Mouse (Mus musculus) retina, embryonic 14.5 days (tissue): ENCODE data around the gene Srrt.
A peak's percentile ranks its signal among the peaks of the same experiment; 100 is the strongest.
"Not testable (repeated sequence)": the region's sequence is repeated elsewhere in the genome, so short reads cannot be mapped to it uniquely, and the experiment has no call there.

ENCODE experiments used
- DNase-seq: peaks from one replicate; pipeline ENCODE4 v3.0.0-alpha.2; 2015; ENCODE audit warnings: low spot score

Srrt gene

GRCm38 (mm10) chr5:137297126-137297525 lies 10.3 kb downstream of the Srrt start:
- DNase-seq: no peak

DNA sequence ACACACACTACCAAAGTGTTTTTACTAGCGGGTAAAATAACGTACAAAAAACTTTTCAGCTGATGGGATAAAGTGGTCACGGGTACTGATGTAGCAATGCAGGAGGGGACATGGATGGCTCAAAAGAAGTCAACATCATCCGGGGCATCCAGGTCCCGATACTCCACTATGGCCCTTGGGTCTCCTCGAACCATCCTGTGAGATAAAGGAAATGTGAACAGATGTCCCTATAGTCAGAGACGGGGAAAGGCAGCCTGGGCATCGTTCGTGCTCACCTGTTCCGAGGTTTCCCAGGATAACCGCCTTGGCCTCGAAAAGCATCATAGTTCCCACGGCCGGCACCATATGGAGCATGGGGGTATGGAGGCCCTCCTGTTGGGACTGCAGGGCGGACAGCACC lies 11.8 kb downstream of the Srrt start:
- no peak for DNase-seq

DNA sequence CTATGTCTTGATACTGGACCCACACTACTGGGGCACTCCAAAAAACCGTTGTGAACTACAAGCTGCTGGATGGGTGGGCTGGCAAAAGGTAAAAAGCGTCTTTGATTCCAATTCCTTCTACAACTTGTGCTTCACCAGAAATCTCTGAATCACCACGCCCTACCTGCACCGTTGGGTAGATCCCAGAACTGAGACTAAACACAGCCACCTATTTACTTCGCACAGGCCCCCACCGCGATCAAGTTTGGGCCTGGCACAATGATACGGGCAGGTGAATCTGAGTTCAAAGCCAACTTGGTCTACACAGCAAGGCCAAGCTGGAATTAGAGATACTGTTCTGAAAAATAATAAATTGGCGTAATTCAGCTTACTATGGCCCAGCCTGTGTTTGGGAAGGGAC lies 12.2 kb downstream of the Srrt start:
- DNase-seq: no peak

- no peak for DNase-seq
Measured at GRCm38 (mm10) chr5:137294744-137295093, 12.8 kb downstream of the Srrt start.

DNA sequence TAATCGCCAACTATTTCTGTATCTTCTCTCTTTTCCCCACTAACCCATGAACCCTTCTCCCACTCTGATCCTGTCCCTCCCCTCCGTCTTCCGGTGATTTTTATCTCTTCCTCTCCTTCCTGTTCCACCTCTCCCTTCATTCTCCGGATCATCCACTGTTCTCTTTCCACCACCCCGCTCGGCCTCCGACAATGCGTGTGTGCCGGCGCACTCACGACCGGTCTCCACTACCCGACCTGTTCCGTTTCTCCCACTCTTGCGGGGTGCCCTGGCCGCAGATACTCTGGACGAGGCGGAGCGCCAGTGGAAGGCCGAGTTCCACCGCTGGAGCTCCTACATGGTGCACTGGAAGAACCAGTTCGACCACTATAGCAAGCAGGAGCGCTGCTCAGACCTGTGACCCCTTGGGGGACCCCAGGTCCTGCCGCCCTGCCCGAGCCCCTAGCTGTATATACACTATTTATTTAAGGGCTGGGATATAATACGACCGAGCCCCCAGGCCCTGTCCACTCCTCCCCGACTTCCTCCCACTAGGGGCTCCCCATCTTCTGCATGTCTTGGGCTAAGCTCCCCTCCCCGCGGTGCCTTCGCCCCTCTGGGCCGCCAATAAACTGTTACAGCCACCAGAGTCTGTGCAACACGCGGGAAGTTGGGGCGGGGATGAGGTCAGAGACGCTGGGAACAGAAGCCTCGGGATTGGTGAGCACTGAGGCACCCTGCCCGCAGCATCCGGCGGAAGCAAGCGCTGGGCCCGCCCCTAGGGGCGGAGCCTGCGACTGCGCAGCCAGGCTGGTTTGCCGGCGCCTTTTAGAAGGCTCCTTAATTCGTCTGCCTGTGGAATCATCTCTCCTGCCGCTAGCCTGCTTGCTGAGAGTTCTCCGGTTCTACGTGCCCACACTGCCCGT lies 13.4 kb downstream of the Srrt start, which contains the start of gene Ufsp1:
TSS of gene Ufsp1 (plus strand) at position 791 of the 905 bp plus-strand sequence.
- peak; percentile 97 for DNase-seq

DNA sequence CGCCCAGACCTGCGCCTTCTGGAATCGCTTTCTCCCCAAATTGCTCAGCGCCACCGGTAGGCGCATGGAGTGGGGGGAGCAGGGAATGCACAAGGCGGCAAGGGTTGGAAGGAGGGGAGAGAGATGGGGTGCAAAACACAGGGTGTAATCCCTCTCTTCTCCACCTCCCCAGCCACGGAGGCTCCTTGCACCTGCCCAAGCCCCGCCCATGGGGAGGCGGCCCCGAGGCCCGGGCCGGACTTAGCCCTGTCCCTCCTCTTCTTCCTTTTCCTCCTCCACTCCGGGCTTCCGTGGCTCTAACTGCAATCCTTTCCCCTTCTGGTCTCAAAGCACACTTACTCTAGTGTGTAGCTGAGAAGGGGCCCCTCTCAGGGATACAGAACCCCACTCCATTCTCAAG lies 14.2 kb downstream of the Srrt start:
- peak; percentile 54 for DNase-seq

GRCm38 (mm10) chr5:137291381-137291926 lies 16.0 kb downstream of the Srrt start:
- no peak for DNase-seq

DNA sequence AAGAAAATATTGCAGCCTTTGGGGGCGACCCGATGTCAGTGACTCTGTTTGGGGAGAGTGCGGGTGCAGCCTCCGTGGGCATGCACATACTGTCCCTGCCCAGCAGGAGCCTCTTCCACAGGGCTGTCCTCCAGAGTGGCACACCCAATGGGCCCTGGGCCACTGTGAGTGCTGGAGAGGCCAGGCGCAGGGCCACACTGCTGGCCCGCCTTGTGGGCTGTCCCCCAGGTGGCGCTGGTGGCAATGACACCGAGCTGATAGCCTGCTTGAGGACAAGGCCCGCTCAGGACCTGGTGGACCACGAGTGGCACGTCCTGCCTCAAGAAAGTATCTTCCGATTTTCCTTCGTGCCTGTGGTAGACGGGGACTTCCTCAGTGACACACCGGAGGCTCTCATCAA lies 16.8 kb downstream of the Srrt start:
- DNase-seq: peak; percentile 65

DNA sequence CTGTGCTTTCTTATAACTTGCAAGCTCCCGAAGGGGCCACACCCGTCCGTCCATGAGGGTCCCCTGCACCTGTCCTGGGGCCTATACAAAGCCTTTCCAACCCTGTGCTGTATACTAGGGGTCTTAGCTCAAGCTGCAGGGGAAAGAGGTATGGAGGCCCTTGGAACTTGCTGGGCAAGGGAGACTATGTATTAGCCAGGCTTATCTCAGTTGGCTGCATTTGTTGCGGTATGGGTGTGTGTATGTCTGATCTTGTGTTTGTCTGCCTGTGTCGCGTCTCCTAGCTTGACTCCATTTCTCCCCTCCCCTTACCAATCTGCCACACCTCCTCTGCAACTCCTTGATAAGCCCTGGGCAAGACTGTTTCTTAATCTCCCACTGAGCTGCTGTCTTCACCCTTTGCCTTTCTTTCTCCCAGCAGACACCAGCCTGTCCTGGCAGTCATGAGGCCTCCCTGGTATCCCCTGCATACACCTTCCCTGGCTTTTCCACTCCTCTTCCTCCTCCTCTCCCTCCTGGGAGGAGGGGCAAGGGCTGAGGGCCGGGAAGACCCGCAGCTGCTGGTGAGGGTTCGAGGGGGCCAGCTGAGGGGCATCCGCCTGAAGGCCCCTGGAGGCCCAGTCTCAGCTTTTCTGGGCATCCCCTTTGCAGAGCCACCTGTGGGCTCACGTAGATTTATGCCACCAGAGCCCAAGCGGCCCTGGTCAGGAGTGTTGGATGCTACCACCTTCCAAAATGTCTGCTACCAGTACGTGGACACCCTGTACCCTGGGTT lies 17.7 kb downstream of the Srrt start:
- no peak for DNase-seq

DNA sequence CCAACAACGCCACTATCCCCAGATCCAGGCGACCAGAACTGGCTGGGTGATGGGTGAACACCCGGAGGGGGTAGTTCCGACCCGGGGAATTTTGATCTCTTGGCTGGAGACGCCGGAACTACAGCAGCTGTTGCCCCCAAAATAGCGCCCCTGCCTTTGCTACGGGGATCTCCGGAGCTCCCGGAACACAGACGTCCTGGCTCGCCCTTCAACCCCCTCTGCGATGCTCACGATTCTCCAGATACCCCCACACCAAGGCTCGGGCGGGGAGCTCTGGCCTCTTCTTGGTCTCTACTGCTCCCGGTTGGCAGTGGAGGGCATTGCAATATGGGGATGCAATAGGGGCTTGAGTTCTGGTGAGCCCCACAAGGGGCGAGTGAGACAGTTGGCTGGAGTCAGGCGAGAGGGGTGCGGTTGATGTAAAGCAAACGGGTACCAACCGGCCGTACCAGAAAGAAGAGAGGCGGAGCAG lies 18.4 kb downstream of the Srrt start:
- peak; percentile 82 for DNase-seq

DNA sequence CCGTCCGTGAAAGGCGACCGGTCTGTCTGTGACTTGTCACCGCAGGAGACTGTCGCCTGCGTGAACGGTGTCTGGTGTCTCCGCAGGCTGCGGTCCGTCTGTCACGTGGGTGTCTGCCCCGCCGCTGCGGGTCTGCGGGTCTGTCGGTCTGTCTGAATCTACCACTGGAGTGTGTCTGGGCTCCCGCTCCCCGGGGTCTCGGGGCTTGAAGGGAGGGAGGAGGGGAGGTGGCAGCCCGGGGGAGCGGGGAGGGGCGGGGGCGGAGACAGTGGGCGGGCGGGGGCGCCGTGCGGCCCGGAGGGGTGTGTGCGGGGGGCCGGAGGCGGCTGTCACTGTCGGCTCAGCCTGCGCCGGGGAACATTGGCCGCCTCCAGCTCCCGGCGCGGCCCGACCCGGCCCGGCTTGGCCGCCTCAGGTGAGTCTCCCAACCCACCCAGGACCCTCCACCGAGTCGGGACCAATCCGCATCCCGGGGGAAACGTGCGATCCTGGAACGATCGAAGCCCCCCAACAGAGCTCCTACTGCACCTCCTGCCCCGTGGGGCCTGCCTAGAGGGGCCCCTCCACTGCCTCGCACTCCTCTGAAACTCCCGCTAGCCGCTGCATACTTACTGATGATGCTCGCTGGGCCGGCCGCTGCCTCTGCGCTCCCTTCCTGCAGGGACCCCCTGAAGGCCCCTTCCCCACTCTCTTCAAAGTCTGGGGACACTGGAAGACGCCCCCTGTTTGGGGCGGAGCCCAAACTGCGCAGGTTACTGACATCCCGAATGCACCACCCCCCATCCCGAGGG lies 19.3 kb downstream of the Srrt start:
- peak; percentile 43 for DNase-seq

DNA sequence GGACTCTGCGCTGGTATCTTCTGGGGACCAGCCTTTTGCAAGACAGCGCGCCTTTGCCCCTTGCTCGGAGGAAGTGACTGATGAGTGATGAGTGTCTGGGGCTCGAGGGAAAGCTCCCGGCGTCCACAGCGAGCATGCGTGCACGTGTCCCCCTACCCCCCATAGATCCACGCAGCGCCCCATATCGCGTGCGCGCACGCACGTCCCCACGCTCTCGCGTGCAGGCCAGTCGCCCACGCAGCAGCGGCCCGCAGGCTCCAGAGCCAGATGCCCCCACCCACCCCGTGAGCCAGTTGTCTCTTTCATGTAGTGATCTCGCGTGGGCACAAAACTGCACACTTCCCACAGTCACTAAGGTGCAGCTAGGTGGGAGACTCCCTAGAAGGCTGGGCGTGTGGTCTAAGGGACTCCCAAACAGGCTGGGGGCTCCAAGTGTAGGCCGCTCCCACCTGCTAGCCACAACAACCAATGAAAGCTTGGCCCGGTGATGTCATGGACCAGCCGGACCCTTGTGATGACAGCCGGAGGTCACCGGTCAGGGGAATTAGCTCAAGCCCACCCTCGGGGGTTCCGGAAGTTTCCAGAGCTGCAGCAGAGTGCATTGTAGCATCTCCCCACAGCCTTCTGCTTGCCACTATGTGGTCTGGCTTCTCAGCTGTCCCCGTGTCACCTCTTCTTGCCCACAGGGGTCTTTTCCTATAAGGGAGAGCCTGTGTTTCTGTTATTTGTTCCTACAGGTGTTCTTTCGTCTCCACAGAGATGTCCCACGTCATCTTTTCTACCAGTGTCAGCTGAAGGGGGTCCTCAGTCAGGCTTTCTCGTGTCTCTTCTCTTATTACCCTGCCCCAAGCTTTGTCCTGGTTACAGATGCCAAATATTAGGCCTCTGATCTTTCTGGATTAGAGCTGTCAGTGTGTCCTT lies 20.2 kb downstream of the Srrt start, which contains the start of gene Ache:
TSS of gene Ache (plus strand) at position 488 of the 921 bp plus-strand sequence.
- DNase-seq: peak; percentile 74

DNA sequence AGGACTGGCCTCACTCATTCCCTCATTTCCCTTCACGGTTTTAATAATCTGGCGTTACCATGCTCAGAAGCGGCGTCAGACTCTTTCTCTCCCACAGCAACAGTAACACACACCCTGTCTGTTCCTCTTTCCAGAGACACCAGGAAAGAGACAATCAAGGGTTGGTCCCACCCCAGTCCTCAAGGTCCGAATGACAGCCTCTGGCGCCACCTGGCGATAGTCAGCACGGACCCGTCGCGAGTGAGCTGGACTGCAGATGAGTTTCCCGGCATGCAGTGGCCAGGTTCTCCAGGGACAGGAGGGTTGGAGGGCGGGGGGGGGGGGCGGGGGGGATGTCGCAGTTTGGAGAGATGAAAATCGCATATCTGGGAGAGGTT lies 20.8 kb downstream of the Srrt start:
- DNase-seq: peak; percentile 93

- no peak for DNase-seq
Measured at GRCm38 (mm10) chr5:137285986-137286385, 21.5 kb downstream of the Srrt start.

- DNase-seq: peak; percentile 63
Measured at GRCm38 (mm10) chr5:137285045-137285444, 22.4 kb downstream of the Srrt start.

DNA sequence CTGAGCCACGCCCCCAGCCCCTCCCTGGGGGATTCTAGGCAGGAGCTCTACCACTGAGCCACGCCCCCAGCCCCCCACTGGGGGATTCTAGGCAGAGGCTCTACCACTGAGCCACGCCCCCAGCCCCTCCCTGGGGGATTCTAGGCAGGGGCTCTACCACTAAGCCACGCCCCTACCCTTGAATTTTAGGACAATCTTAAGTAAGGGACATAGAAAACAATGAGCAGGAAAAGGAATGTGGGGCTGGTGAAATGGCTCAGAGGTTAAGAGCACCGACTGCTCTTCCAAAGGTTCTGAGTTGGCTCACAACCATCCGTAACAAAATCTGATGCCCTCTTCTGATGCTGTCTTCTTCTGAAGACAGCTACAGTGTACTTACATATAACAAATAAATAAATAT lies 23.1 kb downstream of the Srrt start:
- not testable (repeated sequence) for DNase-seq

DNA sequence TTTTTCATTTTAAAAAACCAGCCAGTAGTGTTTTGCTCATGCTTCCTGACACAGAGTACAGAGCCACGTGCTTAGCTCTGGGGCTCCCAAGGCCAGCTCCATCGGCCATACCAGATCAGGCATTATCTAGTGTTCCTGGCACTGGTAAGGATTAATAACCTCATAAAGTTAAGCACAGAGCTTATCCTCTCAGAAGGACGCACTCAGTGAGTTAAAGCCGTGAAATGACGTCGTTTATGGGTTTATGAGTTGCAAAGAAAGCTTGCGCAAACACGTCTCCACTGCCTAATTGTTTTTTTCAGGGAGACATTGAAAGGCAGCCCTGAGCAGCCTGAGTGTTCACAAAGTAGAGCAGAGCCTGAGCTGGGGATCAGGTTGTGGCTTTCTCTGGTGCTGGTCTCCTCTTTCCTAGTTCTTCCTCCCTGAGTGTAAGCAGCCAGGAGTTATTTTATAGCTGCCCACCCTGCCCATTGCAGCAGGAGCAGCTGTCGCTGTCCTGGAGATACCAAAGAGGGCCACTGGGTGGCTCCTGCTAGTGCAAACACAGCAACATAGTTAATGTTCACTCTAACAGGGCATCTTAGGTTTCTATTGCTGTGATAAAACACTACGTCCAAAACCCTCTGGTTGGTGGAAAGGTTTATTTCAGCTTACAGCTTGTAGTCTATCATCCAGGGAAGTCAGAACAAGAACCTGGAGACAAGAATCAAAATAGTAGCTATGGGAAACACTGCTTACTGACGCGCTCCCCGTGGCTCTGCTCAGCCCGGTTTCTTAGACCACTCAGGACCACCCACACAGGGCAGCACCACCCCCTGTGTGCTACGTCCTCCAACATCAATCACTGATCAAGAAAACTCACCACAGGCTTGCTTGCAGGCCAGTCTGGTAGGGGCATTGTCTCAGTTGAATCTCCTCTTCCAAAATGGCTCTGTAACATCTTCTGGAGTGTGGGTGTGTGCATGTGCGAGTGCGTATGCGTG lies 29.8 kb downstream of the Srrt start:
- DNase-seq: peak; percentile 66

- DNase-seq: no peak
Measured at GRCm38 (mm10) chr5:137268131-137268910, 39.2 kb downstream of the Srrt start.

DNA sequence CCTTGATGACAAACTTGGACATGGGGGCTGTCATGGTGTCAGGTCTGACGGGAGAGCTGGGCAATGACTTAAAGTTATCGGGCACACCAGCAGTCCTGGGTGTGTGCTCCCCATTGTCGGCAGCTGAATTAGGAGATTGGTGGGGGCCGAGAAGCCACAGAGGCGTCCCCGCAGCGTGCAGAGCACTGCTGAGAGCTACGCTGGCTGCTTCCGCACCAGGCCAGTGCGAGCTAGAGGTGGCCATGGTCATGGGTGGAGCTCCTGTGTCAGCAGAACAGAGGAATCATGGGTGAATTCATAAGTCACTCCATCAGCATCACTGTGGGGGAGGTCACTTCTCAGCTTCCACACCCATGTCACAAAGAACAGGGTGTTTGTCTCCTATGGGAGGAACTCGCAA lies 42.7 kb downstream of the Srrt start:
- no peak for DNase-seq
